Mouse (Mus musculus): ENCODE results near the gene Celf5. TPM values are rescaled to one million over a fixed set of nuclear protein-coding genes. Genes with fewer than 3 reads are reported as not detected.
A peak's percentile ranks its signal among the peaks of the same experiment; 100 is the strongest.
"Not testable (repeated sequence)": the region's sequence is repeated elsewhere in the genome, so short reads cannot be mapped to it uniquely, and the experiment has no call there.

The Celf5 gene
- polyA plus RNA-seq, 1 experiment: 3.3 TPM

- no peak for TF ChIP-seq POLR2A (IDR thresholded peaks at IDR 0.05; ENCODE audit: low read depth, low read length)
- no peak for TF ChIP-seq CTCF (IDR thresholded peaks at IDR 0.05; ENCODE audit: extremely low read depth, insufficient read length, insufficient replicate concordance, low read depth, low read length)
- H3K4me3 ChIP-seq (ENCODE audit: low read depth, low read length): no peak overlapping the region
- H3K36me3 ChIP-seq (ENCODE audit: control insufficient read depth, insufficient read depth, low read length): no peaks in the 10 kb centered on the region
- H3K27ac ChIP-seq (ENCODE audit: insufficient read depth, low read depth, low read length): no peak overlapping the region
- peaks cover 3% of the 10 kb centered on the region for H3K4me1 ChIP-seq (ENCODE audit: control insufficient read depth, insufficient read depth, insufficient read length, low read length)
- H3K27me3 ChIP-seq (ENCODE audit: control insufficient read depth, insufficient read depth, low read length): peaks cover 26% of the 10 kb centered on the region
- WGBS: 6% methylated on average over 35 of the region's 36 CpGs
Observed at GRCm38 (mm10) chr10:81452237-81452946, 30.1 kb downstream of the Celf5 start.

- H3K4me1 ChIP-seq (ENCODE audit: control insufficient read depth, insufficient read depth, insufficient read length, low read length): no peaks in the 10 kb centered on the region
- peaks cover 26% of the 10 kb centered on the region for H3K27me3 ChIP-seq (ENCODE audit: control insufficient read depth, insufficient read depth, low read length)
- H3K4me3 ChIP-seq (ENCODE audit: low read depth, low read length): no peak overlapping the region
- no peaks in the 10 kb centered on the region for H3K36me3 ChIP-seq (ENCODE audit: control insufficient read depth, insufficient read depth, low read length)
- no peak overlapping the region for H3K27ac ChIP-seq (ENCODE audit: insufficient read depth, low read depth, low read length)
- WGBS: 42% methylated on average over 6 of the region's 6 CpGs
- TF ChIP-seq POLR2A (IDR thresholded peaks at IDR 0.05; ENCODE audit: low read depth, low read length): no peak
- no peak for TF ChIP-seq CTCF (IDR thresholded peaks at IDR 0.05; ENCODE audit: extremely low read depth, insufficient read length, insufficient replicate concordance, low read depth, low read length)
Observed at GRCm38 (mm10) chr10:81451365-81451745, 31.2 kb downstream of the Celf5 start.

GRCm38 (mm10) chr10:81450641-81451364 is 31.7 kb downstream of the Celf5 start:
- no peaks in the 10 kb centered on the region for H3K4me1 ChIP-seq (ENCODE audit: control insufficient read depth, insufficient read depth, insufficient read length, low read length)
- H3K27ac ChIP-seq (ENCODE audit: insufficient read depth, low read depth, low read length): no peak overlapping the region
- H3K4me3 ChIP-seq (ENCODE audit: low read depth, low read length): no peak overlapping the region
- peaks cover 26% of the 10 kb centered on the region for H3K27me3 ChIP-seq (ENCODE audit: control insufficient read depth, insufficient read depth, low read length)
- WGBS: 53% methylated on average over 9 of the region's 9 CpGs
- TF ChIP-seq CTCF (IDR thresholded peaks at IDR 0.05; ENCODE audit: extremely low read depth, insufficient read length, insufficient replicate concordance, low read depth, low read length): no peak
- no peak for TF ChIP-seq POLR2A (IDR thresholded peaks at IDR 0.05; ENCODE audit: low read depth, low read length)
- H3K36me3 ChIP-seq (ENCODE audit: control insufficient read depth, insufficient read depth, low read length): no peaks in the 10 kb centered on the region

- Histone ChIP-seq H3K27me3 (ENCODE audit: control insufficient read depth, insufficient read depth, low read length) (peaks cover 22% of the 10 kb centered on the region), H3K27ac (ENCODE audit: insufficient read depth, low read depth, low read length) (no peak overlapping the region), H3K4me3 (ENCODE audit: low read depth, low read length) (no peak overlapping the region), H3K4me1 (ENCODE audit: control insufficient read depth, insufficient read depth, insufficient read length, low read length) (no peaks in the 10 kb centered on the region), H3K36me3 (ENCODE audit: control insufficient read depth, insufficient read depth, low read length) (no peaks in the 10 kb centered on the region)
- WGBS: 0% methylated on average over 7 of the region's 7 CpGs
- peak; percentile 91 for TF ChIP-seq CTCF (IDR thresholded peaks at IDR 0.05; ENCODE audit: extremely low read depth, insufficient read length, insufficient replicate concordance, low read depth, low read length)
- TF ChIP-seq POLR2A (IDR thresholded peaks at IDR 0.05; ENCODE audit: low read depth, low read length): no peak
Observed at GRCm38 (mm10) chr10:81450140-81450539, 32.4 kb downstream of the Celf5 start.

GRCm38 (mm10) chr10:81445516-81445915 is 37.0 kb downstream of the Celf5 start:
- H3K27ac ChIP-seq (ENCODE audit: insufficient read depth, low read depth, low read length); H3K4me1 ChIP-seq (ENCODE audit: control insufficient read depth, insufficient read depth, insufficient read length, low read length); H3K4me3 ChIP-seq (ENCODE audit: low read depth, low read length); H3K36me3 ChIP-seq (ENCODE audit: control insufficient read depth, insufficient read depth, low read length); H3K27me3 ChIP-seq (ENCODE audit: control insufficient read depth, insufficient read depth, low read length): not testable (repeated sequence)
- 35% methylated on average over 2 of the region's 2 CpGs for WGBS

- Histone ChIP-seq H3K4me3 (ENCODE audit: low read depth, low read length) (no peak overlapping the region), H3K4me1 (ENCODE audit: control insufficient read depth, insufficient read depth, insufficient read length, low read length) (no peaks in the 10 kb centered on the region), H3K36me3 (ENCODE audit: control insufficient read depth, insufficient read depth, low read length) (no peaks in the 10 kb centered on the region), H3K27ac (ENCODE audit: insufficient read depth, low read depth, low read length) (no peak overlapping the region), H3K27me3 (ENCODE audit: control insufficient read depth, insufficient read depth, low read length) (no peaks in the 10 kb centered on the region; the same call in 1 of the 2 replicates)
- TF ChIP-seq CTCF (IDR thresholded peaks at IDR 0.05; ENCODE audit: extremely low read depth, insufficient read length, insufficient replicate concordance, low read depth, low read length): no peak
- no peak for TF ChIP-seq POLR2A (IDR thresholded peaks at IDR 0.05; ENCODE audit: low read depth, low read length)
Observed at GRCm38 (mm10) chr10:81441019-81441418, 41.5 kb downstream of the Celf5 start.

GRCm38 (mm10) chr10:81435436-81435835 is 47.1 kb downstream of the Celf5 start:
- H3K36me3 ChIP-seq (ENCODE audit: control insufficient read depth, insufficient read depth, low read length): no peaks in the 10 kb centered on the region
- TF ChIP-seq POLR2A (IDR thresholded peaks at IDR 0.05; ENCODE audit: low read depth, low read length) (no peak), CTCF (IDR thresholded peaks at IDR 0.05; ENCODE audit: extremely low read depth, insufficient read length, insufficient replicate concordance, low read depth, low read length) (no peak)
- H3K27ac ChIP-seq (ENCODE audit: insufficient read depth, low read depth, low read length): peak overlapping the region; percentile 39
- WGBS: 23% methylated on average over 3 of the region's 3 CpGs
- H3K27me3 ChIP-seq (ENCODE audit: control insufficient read depth, insufficient read depth, low read length): no peaks in the 10 kb centered on the region
- H3K4me1 ChIP-seq (ENCODE audit: control insufficient read depth, insufficient read depth, insufficient read length, low read length): peaks cover 30% of the 10 kb centered on the region
- no peak overlapping the region for H3K4me3 ChIP-seq (ENCODE audit: low read depth, low read length)

Data from small intestine, adult 2 months (tissue).